Mouse (Mus musculus): ENCODE measurements at regions not wholly inside any gene's neighbourhood (a gene's known extent, or its start where the extent isn't known, plus 50 kb on each side); places are given as distances from the start of the nearest gene placed in this dataset.

DNA sequence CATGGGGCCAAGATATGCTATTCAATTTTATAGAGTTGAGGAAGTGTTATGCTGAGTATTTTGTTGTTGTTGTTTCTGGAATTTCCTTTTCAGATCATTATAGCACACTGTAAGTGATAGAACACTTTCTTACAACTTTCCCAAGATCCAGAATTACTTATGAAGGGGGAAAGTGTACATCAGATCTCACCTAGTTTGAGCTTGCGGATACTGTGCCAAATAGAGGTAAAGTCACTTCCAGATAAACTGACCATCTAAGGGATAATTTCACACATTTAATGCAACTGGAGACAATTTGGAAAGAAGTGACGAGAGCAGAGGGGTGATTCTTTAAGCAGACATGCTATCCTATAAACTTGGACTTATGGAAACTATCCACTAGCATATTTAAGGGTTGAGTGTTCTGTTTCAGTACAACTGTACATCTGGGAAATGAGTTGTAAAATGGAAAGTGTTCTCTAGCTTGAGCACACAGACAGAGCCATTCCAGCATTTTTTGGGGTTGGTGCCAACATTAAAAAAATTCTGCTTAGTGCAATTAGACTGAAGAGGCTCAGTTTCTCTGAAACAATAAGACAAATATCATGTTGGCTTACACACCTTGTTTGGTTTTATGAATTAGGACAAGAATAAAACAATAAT is 307.0 kb downstream of the Trim52 start:
- Histone ChIP-seq H3K9ac (ENCODE audit: low read depth, low read length) (no peak overlapping the region), H3K27ac (ENCODE audit: low read depth, low read length) (no peak overlapping the region), H3K4me3 (ENCODE audit: low read depth, low read length) (no peak overlapping the region), H3K4me1 (replicated peaks; ENCODE audit: control insufficient read depth, insufficient read depth, low read length) (no peaks in the 10 kb centered on the region), H3K27me3 (ENCODE audit: control insufficient read depth, insufficient read depth, low read length) (no peaks in the 10 kb centered on the region), H3K36me3 (ENCODE audit: control insufficient read depth, insufficient read depth, low read length) (no peaks in the 10 kb centered on the region), H3K4me2 (replicated peaks; ENCODE audit: low read depth, low read length) (no peak overlapping the region), H3K9me3 (ENCODE audit: control insufficient read depth, low read length) (no peaks in the 10 kb centered on the region)
- WGBS: 92% methylated on average over 2 of the region's 2 CpGs
- no peak for DNase-seq (ENCODE audit: low spot score)
- ATAC-seq (ENCODE audit: low FRiP score): no peak

DNA sequence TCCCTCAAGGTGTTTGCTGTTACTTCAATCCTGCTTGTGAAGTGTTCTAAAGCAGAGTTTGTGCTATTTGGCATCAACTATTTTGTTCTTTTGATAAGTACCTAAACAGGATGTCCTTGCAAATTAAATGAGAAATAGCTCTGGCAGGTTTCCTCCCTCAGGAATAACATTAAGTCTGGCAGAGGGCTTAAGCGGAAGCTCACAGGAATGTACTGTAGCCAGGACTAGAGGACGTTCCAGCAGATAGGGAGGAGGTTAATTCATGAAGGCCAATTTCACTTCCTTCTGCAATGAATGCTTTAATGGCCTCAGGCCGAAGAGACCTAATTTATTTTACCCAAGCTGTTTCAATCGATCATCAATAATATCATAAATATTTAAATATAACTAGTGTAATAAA is 318.7 kb downstream of the Trim52 start:
- no peaks in the 10 kb centered on the region for H3K27me3 ChIP-seq (ENCODE audit: control insufficient read depth, insufficient read depth, low read length)
- DNase-seq (ENCODE audit: low spot score) (no peak), ATAC-seq (ENCODE audit: low FRiP score) (no peak)
- no peaks in the 10 kb centered on the region for H3K4me1 ChIP-seq (replicated peaks; ENCODE audit: control insufficient read depth, insufficient read depth, low read length)
- no peak overlapping the region for H3K4me2 ChIP-seq (replicated peaks; ENCODE audit: low read depth, low read length)
- no peak overlapping the region for H3K27ac ChIP-seq (ENCODE audit: low read depth, low read length)
- H3K4me3 ChIP-seq (ENCODE audit: low read depth, low read length): no peak overlapping the region
- no peaks in the 10 kb centered on the region for H3K36me3 ChIP-seq (ENCODE audit: control insufficient read depth, insufficient read depth, low read length)
- H3K9me3 ChIP-seq (ENCODE audit: control insufficient read depth, low read length): no peaks in the 10 kb centered on the region
- no peak overlapping the region for H3K9ac ChIP-seq (ENCODE audit: low read depth, low read length)
- WGBS: 71% methylated on average over 4 of the region's 4 CpGs

DNA sequence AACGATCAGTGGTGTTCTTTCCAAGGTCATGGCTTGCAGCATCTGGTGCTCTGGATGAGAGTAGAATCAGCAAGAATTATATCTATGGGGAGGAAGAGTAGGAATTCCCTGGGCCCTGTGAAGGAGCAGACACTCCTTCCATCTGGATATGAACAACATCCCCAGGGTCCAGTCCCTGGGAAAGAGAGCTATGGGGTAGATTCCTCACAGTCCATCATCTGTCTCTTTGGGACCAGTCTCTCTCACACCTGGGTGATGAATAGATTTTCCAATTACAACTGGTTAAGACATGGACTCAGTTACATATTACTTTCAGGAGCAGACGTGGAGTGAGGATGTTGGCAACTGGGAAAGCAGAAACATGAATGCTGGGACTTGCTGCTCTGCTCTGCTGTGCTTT is 322.6 kb downstream of the Trim52 start:
- Histone ChIP-seq H3K4me3 (ENCODE audit: low read depth, low read length) (no peak overlapping the region), H3K4me1 (replicated peaks; ENCODE audit: control insufficient read depth, insufficient read depth, low read length) (no peaks in the 10 kb centered on the region), H3K9me3 (ENCODE audit: control insufficient read depth, low read length) (no peaks in the 10 kb centered on the region), H3K9ac (ENCODE audit: low read depth, low read length) (no peak overlapping the region), H3K27ac (ENCODE audit: low read depth, low read length) (no peak overlapping the region), H3K36me3 (ENCODE audit: control insufficient read depth, insufficient read depth, low read length) (no peaks in the 10 kb centered on the region), H3K4me2 (replicated peaks; ENCODE audit: low read depth, low read length) (no peak overlapping the region), H3K27me3 (ENCODE audit: control insufficient read depth, insufficient read depth, low read length) (no peaks in the 10 kb centered on the region)
- ATAC-seq (ENCODE audit: low FRiP score): no peak
- no peak for DNase-seq (ENCODE audit: low spot score)
- 72% methylated on average over 2 of the region's 2 CpGs for WGBS

DNA sequence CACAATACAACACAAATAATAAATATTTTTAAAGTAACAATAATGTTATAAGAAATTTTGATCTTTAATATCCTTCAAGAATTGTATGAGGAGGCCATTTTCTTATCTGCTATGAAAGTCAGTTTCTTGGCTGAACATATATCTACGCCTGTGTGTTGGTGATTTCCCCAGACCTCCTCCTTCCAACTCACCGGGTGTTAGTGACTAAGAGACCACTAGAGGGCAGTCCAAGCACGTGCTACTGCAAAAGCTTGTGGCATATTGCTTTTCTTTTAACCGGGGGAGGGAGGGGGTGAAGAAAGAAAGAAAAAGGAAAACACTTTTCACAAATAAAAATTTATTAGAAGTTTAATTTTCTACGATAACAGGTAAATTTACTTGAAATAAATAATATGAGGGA is 333.3 kb downstream of the Trim52 start:
- Histone ChIP-seq H3K9ac (ENCODE audit: low read depth, low read length) (no peak overlapping the region), H3K4me2 (replicated peaks; ENCODE audit: low read depth, low read length) (no peak overlapping the region), H3K4me1 (replicated peaks; ENCODE audit: control insufficient read depth, insufficient read depth, low read length) (no peaks in the 10 kb centered on the region), H3K4me3 (ENCODE audit: low read depth, low read length) (no peak overlapping the region), H3K27me3 (ENCODE audit: control insufficient read depth, insufficient read depth, low read length) (no peaks in the 10 kb centered on the region), H3K9me3 (ENCODE audit: control insufficient read depth, low read length) (no peaks in the 10 kb centered on the region), H3K27ac (ENCODE audit: low read depth, low read length) (no peak overlapping the region), H3K36me3 (ENCODE audit: control insufficient read depth, insufficient read depth, low read length) (no peaks in the 10 kb centered on the region)
- ATAC-seq (ENCODE audit: low FRiP score) (peak; percentile 69; the same call in 1 of the 2 replicates), DNase-seq (ENCODE audit: low spot score) (peak; percentile 75)
- WGBS: 21% methylated on average over 5 of the region's 5 CpGs

DNA sequence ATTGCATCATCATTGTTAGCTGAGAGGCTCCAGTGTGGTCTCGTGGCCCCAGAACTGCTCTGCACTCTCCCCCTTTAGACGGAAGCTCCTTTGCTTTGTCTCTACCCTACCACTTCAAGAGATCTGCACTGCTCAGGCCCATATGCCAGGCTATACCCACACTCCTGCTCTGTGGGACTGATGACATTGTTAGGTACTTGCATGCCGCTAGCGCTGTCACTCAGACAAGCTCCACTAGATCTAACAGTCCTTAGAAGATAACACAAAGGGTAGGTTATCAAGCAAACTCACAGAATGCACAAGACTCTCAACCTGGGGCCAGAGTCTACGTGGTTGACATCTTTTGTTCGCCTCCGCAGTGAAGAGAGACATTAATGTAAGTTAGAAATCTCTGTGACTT is 383.1 kb downstream of the Trim52 start:
- no peak for ATAC-seq (ENCODE audit: low FRiP score)
- Histone ChIP-seq H3K27me3 (ENCODE audit: control insufficient read depth, insufficient read depth, low read length) (no peaks in the 10 kb centered on the region), H3K36me3 (ENCODE audit: control insufficient read depth, insufficient read depth, low read length) (no peaks in the 10 kb centered on the region)

DNA sequence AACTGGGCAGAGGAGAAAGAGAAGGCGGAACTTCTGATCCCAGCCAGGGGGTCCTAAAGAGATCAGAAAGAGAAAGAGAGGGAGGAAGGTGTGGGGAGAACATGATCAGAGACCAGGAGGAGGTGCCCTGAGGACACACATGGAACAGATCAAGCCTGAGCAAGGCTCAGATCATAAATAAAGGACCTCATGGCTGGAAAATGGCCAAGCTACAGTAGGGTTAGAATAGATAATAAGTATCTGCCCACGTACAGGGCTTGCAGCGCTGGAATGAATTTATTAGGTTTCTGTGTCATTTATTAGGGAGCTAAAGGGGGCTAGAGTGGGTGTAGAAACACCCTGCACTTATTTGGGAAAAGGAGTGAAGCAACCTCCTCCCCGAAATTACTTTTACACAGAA is 385.4 kb downstream of the Trim52 start:
- ATAC-seq (ENCODE audit: low FRiP score) (no peak), DNase-seq (ENCODE audit: low spot score) (no peak)
- Histone ChIP-seq H3K36me3 (ENCODE audit: control insufficient read depth, insufficient read depth, low read length) (no peaks in the 10 kb centered on the region), H3K9ac (ENCODE audit: low read depth, low read length) (no peak overlapping the region), H3K27me3 (ENCODE audit: control insufficient read depth, insufficient read depth, low read length) (no peaks in the 10 kb centered on the region), H3K27ac (ENCODE audit: low read depth, low read length) (no peak overlapping the region), H3K4me3 (ENCODE audit: low read depth, low read length) (no peak overlapping the region), H3K4me1 (replicated peaks; ENCODE audit: control insufficient read depth, insufficient read depth, low read length) (no peaks in the 10 kb centered on the region), H3K4me2 (replicated peaks; ENCODE audit: low read depth, low read length) (no peak overlapping the region), H3K9me3 (ENCODE audit: control insufficient read depth, low read length) (no peaks in the 10 kb centered on the region)
- WGBS: 91% methylated on average over 4 of the region's 4 CpGs

More for the DNA sequence above, 383.1 kb downstream of the Trim52 start:
- no peak for DNase-seq (ENCODE audit: low spot score)
- no peak overlapping the region for H3K27ac ChIP-seq (ENCODE audit: low read depth, low read length)
- no peaks in the 10 kb centered on the region for H3K9me3 ChIP-seq (ENCODE audit: control insufficient read depth, low read length)
- H3K9ac ChIP-seq (ENCODE audit: low read depth, low read length): no peak overlapping the region
- H3K4me2 ChIP-seq (replicated peaks; ENCODE audit: low read depth, low read length): no peak overlapping the region
- WGBS: 92% methylated on average over 7 of the region's 7 CpGs
- H3K4me1 ChIP-seq (replicated peaks; ENCODE audit: control insufficient read depth, insufficient read depth, low read length): no peaks in the 10 kb centered on the region
- H3K4me3 ChIP-seq (ENCODE audit: low read depth, low read length): no peak overlapping the region

DNA sequence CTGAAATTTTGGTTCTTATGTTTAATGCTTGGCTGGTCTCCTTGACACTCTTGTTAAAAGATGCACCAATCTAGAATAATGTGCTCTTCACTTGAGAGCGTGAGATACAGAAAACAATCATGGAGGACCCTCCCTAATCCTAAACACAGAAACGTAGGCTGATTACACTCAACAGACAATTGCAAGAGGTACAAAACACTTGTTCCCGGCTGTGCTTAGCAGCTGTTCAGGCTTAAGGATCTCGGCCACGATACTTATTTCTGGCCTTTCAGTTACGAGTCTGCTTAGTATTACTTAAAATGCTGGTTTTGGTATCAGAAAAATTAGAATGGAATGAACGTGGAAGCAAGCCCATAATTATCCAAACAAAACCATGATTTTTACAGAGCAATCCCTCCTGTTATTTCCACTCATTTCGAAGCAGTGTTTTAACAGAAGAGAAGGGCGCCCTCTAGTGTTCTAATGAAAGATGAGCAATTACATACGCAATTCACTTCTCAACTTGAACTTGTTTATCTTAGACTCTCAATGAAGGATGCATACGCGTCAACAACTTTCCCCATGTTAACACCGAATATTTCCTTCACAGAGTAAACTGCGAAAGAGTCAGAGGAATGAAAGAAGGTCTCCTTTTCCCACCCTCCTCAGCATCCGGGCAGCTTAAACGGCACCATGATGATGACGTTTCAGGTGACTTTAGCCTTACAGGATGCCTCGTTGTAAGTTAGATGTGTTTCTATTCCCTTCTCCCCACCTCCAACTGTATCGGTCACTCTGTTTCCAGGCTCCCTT is 394.5 kb downstream of the Trim52 start:
- no peak overlapping the region for H3K27ac ChIP-seq (ENCODE audit: low read depth, low read length)

DNA sequence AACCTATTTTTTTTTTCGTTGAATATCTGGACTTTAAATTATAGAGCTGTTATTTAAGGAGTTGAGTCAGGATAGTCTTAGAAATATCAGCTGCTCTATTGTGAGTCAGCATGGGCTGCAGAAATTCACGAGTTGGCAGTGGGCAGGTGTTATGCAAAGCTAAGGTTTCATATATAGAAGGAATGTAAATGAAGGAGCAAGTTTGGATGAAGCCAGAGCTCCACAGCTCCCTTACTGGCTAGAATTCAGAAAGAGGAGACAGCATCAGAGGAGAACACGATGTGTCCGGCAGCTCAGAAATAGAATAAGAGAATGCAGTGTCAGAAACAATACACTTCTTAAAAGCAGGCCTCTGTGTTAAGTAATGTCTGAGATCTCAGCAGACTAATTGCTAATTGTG is 400.9 kb downstream of the Trim52 start:
- no peaks in the 10 kb centered on the region for H3K27me3 ChIP-seq (ENCODE audit: control insufficient read depth, insufficient read depth, low read length)
- no peaks in the 10 kb centered on the region for H3K9me3 ChIP-seq (ENCODE audit: control insufficient read depth, low read length)
- no peak overlapping the region for H3K4me3 ChIP-seq (ENCODE audit: low read depth, low read length)
- no peak for DNase-seq (ENCODE audit: low spot score)
- 80% methylated on average over 4 of the region's 4 CpGs for WGBS
- H3K4me1 ChIP-seq (replicated peaks; ENCODE audit: control insufficient read depth, insufficient read depth, low read length): no peaks in the 10 kb centered on the region
- H3K4me2 ChIP-seq (replicated peaks; ENCODE audit: low read depth, low read length): no peak overlapping the region
- no peak overlapping the region for H3K27ac ChIP-seq (ENCODE audit: low read depth, low read length)
- no peak for ATAC-seq (ENCODE audit: low FRiP score)
- no peaks in the 10 kb centered on the region for H3K36me3 ChIP-seq (ENCODE audit: control insufficient read depth, insufficient read depth, low read length)
- no peak overlapping the region for H3K9ac ChIP-seq (ENCODE audit: low read depth, low read length)

More for the DNA sequence above, 394.5 kb downstream of the Trim52 start:
- DNase-seq (ENCODE audit: low spot score) (peak; percentile 76), ATAC-seq (ENCODE audit: low FRiP score) (peak; percentile 65; the same call in 1 of the 2 replicates)
- Histone ChIP-seq H3K36me3 (ENCODE audit: control insufficient read depth, insufficient read depth, low read length) (no peaks in the 10 kb centered on the region), H3K27me3 (ENCODE audit: control insufficient read depth, insufficient read depth, low read length) (no peaks in the 10 kb centered on the region), H3K9ac (ENCODE audit: low read depth, low read length) (no peak overlapping the region), H3K4me2 (replicated peaks; ENCODE audit: low read depth, low read length) (no peak overlapping the region), H3K4me3 (ENCODE audit: low read depth, low read length) (no peak overlapping the region), H3K9me3 (ENCODE audit: control insufficient read depth, low read length) (no peaks in the 10 kb centered on the region), H3K4me1 (replicated peaks; ENCODE audit: control insufficient read depth, insufficient read depth, low read length) (no peaks in the 10 kb centered on the region)
- WGBS: 50% methylated on average over 19 of the region's 19 CpGs

Data from hindbrain, embryonic 11.5 days (tissue).